Mouse (Mus musculus) lung, postnatal 0 days (tissue): ENCODE measurements around the gene Mmadhc. TPM values are rescaled to one million over a fixed set of nuclear protein-coding genes. Genes with fewer than 3 reads are reported as not detected.
A peak's percentile ranks its signal among the peaks of the same experiment; 100 is the strongest.

Experiments
- ATAC-seq: fragments of 200-750 bp; cut with Nextera tagmentation; 2 replicates; pipeline ENCODE4 v1.8.0; 2017; ENCODE audit warnings: moderate library complexity
- DNase-seq: peaks from one replicate; pipeline ENCODE4 v3.0.0-alpha.2; 2016; ENCODE audit warnings: low spot score
- H3K27ac ChIP-seq: fragments of 300-500 bp; sonication (generic); 2 replicates; pipeline ENCODE4 v1.5.1; 2014; ENCODE audit warnings: antibody characterized with exemption, mild to moderate bottlenecking, low read length, mixed read lengths
- H3K27me3 ChIP-seq: fragments of 300-500 bp; sonication (generic); replicated peaks from 2 replicates; pipeline ENCODE4 v1.6.1; 2014; ENCODE audit warnings: low read length, mixed read lengths; ENCODE audit not compliant: insufficient read depth
- H3K36me3 ChIP-seq: fragments of 300-500 bp; sonication (generic); 2 replicates; pipeline ENCODE4 v1.6.1; 2014; ENCODE audit warnings: low read length, mixed read lengths; ENCODE audit not compliant: insufficient read depth
- H3K4me1 ChIP-seq: fragments of 300-500 bp; sonication (generic); 2 replicates; pipeline ENCODE4 v1.6.1; 2014; ENCODE audit warnings: antibody characterized with exemption, low read depth, low read length, mixed read lengths; ENCODE audit not compliant: insufficient read depth
- H3K4me2 ChIP-seq: fragments of 300-500 bp; sonication (generic); replicated peaks from 2 replicates; pipeline ENCODE4 v1.6.1; 2014; ENCODE audit warnings: low read depth, mild to moderate bottlenecking, low read length, moderate library complexity, mixed read lengths
- H3K4me3 ChIP-seq: fragments of 300-500 bp; sonication (generic); 2 replicates; pipeline ENCODE4 v1.5.1; 2014; ENCODE audit warnings: low read depth, low read length
- H3K9ac ChIP-seq: fragments of 300-500 bp; sonication (generic); replicated peaks from 2 replicates; pipeline ENCODE4 v1.6.1; 2014; ENCODE audit warnings: low read depth, mild to moderate bottlenecking
- H3K9me3 ChIP-seq: fragments of 300-500 bp; sonication (generic); 2 replicates; pipeline ENCODE4 v1.6.1; 2016; ENCODE audit warnings: low read length, mixed read lengths
- CTCF ChIP-seq: IDR thresholded peaks from 2 replicates; pipeline ENCODE4 v1.5.1; 2016; ENCODE audit warnings: antibody characterized with exemption, mild to moderate bottlenecking
- EP300 ChIP-seq: IDR thresholded peaks from 2 replicates; pipeline ENCODE4 v1.6.1; 2016; ENCODE audit warnings: antibody characterized with exemption, mild to moderate bottlenecking, control low read depth
- WGBS: fragments of 180-500 bp; shearing (Covaris S2); extraction: QIAGEN DNeasy Blood & Tissue Kit; methylation state at CpG from one replicate; pipeline ENCODE4 v1.1.7; 2014; 5-methylcytosine and 5-hydroxymethylcytosine counted together
- polyA plus RNA-seq: library from polyadenylated mRNA; unstranded; fragments of >200 nt; fragmentation: Nextera tagmentation; extraction: Ambion mirVana; gene quantifications from 2 replicates; pipeline ENCODE4 v1.2.1, GENCODE M21; 2015

Mmadhc gene
- 102 and 109 TPM in 2 replicates for polyA plus RNA-seq

DNA sequence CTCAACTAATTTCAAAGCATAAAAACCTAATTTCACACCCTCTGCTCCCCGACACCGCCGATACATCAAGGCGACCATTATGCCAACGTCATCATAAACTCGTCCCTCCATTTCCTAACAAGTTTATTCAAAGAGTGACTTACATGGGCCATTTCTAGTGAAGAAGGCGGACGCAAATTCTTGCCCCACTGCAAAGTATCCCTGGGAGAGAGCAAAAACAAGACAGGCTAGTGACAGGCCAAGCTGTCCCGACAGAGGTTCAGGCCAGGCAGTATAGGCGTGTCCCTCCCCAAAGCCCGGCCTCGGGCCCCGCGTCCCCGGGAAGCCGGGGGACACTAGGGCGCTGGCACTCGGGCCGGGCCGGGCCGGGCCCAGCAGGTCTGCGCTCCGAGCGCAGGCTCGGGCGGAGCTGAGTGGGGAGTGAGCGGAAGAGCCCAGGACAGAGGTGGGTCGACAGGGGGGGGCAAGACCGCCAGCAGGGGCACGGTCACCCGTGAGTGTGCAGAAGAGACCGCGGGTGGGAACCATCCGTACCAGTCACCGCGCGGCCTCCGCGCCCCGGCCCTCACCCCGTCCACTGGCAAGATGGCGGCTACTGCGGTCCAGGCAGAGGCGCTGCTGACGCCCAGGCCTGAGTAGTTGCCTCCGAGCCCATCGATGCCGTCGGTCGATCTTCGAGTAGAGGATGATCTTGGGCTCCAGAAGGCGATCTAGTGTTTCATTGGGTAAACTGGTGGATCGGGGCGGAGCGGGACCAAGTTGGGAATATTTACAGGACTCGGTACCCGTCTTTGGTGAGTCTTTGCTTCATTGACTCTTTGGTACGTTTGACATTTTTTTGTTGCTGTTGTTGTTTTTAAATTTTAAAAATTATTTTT is at the start of gene Mmadhc:
TSS of gene Mmadhc (minus strand) at position 693 of the 878 bp plus-strand sequence.
- H3K27me3 ChIP-seq, result no peaks in the 10 kb centered on the region
- under 1% methylated on average over 58 of the region's 58 CpGs for WGBS
- H3K36me3 ChIP-seq, result no peaks in the 10 kb centered on the region
- H3K4me1 ChIP-seq, result peaks cover 12% of the 10 kb centered on the region; the same call in 1 of the 2 replicates
- DNase-seq (peak; percentile 98), ATAC-seq (peak; percentile 98)
- peak within 1 kb of the TSS; percentile 63 for H3K4me3 ChIP-seq
- peak within 1 kb of the TSS; percentile 95 for H3K27ac ChIP-seq
- TF ChIP-seq CTCF (no peak), EP300 (no peak)
- H3K9me3 ChIP-seq, result no peaks in the 10 kb centered on the region
- H3K9ac ChIP-seq, result peak within 1 kb of the TSS; percentile 94
- H3K4me2 ChIP-seq, result peak within 1 kb of the TSS; percentile 52

DNA sequence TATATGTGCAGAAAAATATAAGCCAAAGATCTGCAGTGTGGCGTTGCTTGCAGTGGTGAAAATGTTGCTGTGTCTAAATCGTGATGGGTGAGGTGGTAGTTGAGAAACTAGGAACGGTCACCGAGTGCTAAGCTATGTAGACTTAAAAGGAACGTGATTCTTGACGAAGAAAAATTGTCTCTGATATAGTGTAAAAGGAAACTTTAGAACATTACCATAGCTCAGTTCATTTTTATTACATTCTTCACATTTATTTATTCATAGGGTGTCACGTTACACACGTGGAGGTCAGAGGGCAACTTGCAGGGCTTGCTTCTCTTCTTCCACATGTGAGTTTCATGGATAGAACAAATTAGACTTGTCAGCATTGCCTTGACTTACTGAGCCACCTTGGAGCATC is 47.0 kb upstream of the Mmadhc start:
- Histone ChIP-seq H3K4me2 (no peak overlapping the region), H3K9me3 (no peaks in the 10 kb centered on the region), H3K27ac (no peak overlapping the region), H3K27me3 (no peaks in the 10 kb centered on the region), H3K4me3 (no peak overlapping the region), H3K9ac (no peak overlapping the region), H3K36me3 (no peaks in the 10 kb centered on the region), H3K4me1 (no peaks in the 10 kb centered on the region)
- WGBS, result 45% methylated on average over 8 of the region's 8 CpGs
- no peak for TF ChIP-seq EP300
- no peak for TF ChIP-seq CTCF
- DNase-seq, result peak; percentile 33
- no peak for ATAC-seq

DNA sequence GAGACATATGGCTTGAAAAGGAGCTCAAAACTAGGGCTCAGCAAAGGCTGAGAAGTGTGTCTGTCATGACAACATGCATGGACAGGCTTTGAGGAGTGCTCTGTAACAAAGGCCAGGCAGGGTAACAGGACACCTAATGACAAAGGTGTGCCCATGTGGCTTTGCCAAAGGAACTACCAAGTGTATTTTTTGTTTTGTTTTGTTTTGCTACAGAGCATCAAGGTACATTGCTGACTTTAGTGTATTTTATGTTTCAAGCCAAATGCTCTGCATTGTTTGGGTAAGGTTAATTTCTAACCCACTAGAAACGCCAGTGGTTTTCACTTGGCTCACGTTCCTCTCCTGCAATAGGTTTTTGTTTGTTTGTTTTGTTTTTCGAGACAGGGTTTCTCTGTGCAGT is 42.5 kb upstream of the Mmadhc start:
- DNase-seq (no peak), ATAC-seq (no peak)
- no peak overlapping the region for H3K4me3 ChIP-seq

DNA sequence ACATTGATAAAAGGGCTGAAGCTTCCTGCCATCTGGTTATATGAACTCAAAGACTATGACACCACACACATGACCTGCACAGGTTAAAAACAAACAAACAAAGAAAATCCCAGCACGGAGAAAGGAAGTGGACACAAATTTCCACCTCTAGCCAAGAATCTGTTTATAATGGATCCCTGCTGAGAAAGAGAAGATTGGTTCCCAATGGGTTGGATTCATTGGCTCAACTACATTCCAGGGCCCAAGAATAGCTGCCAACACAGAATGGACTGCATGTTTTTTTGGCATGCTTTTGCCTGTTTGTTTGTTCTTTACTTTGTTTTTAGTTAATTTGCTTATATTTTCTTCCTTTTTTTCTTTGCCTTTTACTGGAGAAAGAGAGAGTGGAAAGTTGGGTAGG is 41.0 kb upstream of the Mmadhc start:
- Histone ChIP-seq H3K27me3 (no peaks in the 10 kb centered on the region), H3K4me2 (no peak overlapping the region), H3K4me3 (no peak overlapping the region), H3K27ac (no peak overlapping the region), H3K9me3 (no peaks in the 10 kb centered on the region), H3K36me3 (no peaks in the 10 kb centered on the region), H3K9ac (no peak overlapping the region), H3K4me1 (no peaks in the 10 kb centered on the region)
- TF ChIP-seq CTCF, result no peak
- no peak for TF ChIP-seq EP300
- no peak for DNase-seq
- no peak for ATAC-seq
- WGBS, result 24% methylated on average over 1 of the region's 1 CpGs

More for the DNA sequence above, 42.5 kb upstream of the Mmadhc start:
- no peaks in the 10 kb centered on the region for H3K4me1 ChIP-seq
- no peak overlapping the region for H3K9ac ChIP-seq
- H3K27me3 ChIP-seq, result no peaks in the 10 kb centered on the region
- no peaks in the 10 kb centered on the region for H3K36me3 ChIP-seq
- TF ChIP-seq CTCF, result no peak
- TF ChIP-seq EP300, result no peak
- no peak overlapping the region for H3K27ac ChIP-seq
- 44% methylated on average over 3 of the region's 3 CpGs for WGBS
- no peak overlapping the region for H3K4me2 ChIP-seq
- H3K9me3 ChIP-seq, result no peaks in the 10 kb centered on the region

DNA sequence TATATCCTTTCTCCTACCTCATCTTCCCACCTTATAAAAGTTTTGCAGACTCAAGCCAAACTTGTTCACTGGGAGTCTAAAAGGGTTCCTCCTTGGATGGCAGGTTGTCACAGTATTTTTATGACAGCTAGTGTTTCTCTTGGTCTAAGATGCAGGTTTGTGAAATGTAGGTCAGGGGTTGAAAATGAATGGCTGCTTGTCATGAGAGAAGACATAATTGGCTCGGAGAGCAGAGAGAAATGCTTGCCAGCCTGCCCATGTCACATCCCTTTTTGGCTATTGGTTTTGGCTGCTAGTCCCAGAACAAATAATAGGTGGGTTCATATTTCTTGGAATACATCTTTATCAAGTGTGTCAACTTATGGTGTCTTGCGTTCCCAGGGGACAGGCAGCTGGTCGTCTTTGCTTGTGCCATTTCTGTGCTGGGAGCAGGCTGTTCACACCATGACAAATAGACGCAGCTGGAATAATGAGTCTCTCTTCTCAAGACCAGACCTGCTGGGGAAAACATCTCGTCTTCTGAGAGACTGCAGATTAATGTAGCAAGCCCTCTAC is 35.2 kb upstream of the Mmadhc start:
- Histone ChIP-seq H3K27me3 (no peaks in the 10 kb centered on the region), H3K36me3 (no peaks in the 10 kb centered on the region), H3K4me1 (no peaks in the 10 kb centered on the region), H3K4me3 (no peak overlapping the region), H3K4me2 (no peak overlapping the region), H3K9ac (no peak overlapping the region), H3K27ac (no peak overlapping the region), H3K9me3 (no peaks in the 10 kb centered on the region)
- TF ChIP-seq CTCF, result no peak
- DNase-seq (peak; percentile 7), ATAC-seq (no peak)
- 55% methylated on average over 5 of the region's 5 CpGs for WGBS

DNA sequence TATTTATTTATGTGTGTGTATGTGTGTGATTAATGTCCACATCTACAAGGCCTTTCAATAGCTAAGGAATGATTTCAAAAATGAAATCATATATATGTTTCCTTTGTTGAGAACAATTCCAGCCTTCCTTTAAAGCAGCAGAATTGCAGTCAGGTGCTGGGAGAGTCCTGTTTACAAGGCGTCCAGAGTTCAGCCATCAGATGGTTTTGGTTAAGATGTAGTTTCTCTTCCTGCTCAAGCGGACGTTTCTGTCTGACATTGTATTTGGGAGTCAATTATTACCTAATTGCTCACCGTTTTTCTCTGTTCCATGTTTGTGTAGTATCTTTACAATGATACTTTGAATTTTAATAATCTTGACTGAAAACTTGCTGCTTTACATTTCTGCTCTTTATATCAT is 31.6 kb upstream of the Mmadhc start:
- Histone ChIP-seq H3K9me3 (no peaks in the 10 kb centered on the region), H3K9ac (no peak overlapping the region), H3K27me3 (no peaks in the 10 kb centered on the region), H3K4me3 (no peak overlapping the region), H3K4me1 (no peaks in the 10 kb centered on the region), H3K27ac (no peak overlapping the region), H3K4me2 (no peak overlapping the region), H3K36me3 (no peaks in the 10 kb centered on the region)
- no peak for DNase-seq
- WGBS, result 73% methylated on average over 4 of the region's 4 CpGs
- no peak for ATAC-seq
- TF ChIP-seq CTCF (no peak), EP300 (no peak)
